Mouse (Mus musculus): ENCODE measurements around the gene Sh3bgr.

DNA sequence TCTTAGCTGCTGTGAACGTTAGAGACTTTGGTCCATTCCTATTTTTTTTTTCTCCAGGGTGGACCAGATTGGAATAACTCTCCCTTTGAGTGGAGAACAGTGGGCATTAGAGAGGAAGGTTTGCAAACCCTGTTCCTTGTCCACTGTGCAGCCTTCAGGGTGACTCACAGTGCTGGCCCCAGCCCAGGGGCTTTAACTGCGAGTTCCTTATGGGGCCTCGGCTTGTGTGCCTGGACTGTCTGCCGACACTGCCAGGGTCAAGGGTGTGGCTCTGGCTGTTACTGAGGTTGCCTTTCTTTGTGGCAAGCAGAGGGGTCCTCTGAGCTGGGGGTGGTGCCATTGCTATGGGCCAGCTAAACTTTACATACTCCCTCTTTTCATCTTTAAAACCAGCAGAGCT, 49.3 kb upstream of the Sh3bgr start:
- TF ChIP-seq EP300 (IDR thresholded peaks at IDR 0.05): no peak
- TF ChIP-seq CTCF (IDR thresholded peaks at IDR 0.05): no peak

Measured in lung, postnatal 0 days (tissue).